Mouse (Mus musculus) lung, postnatal 10 days (tissue): ENCODE measurements around the gene Mboat2.

ENCODE experiments used
- DNase-seq: peaks from one replicate; pipeline ENCODE4 v3.0.0; 2021

Mboat2 gene

GRCm38 (mm10) chr12:24830766-24831152, at the start of gene Mboat2:
Gene Mboat2 (plus strand): TSS chr12:24830879.
- peak; percentile 66 for DNase-seq

- DNase-seq = no peak
Observed at GRCm38 (mm10) chr12:24783735-24784134, 46.9 kb upstream of the Mboat2 start.

- no peak for DNase-seq
Observed at GRCm38 (mm10) chr12:24785882-24786281, 44.8 kb upstream of the Mboat2 start.

GRCm38 (mm10) chr12:24786316-24786715, 44.4 kb upstream of the Mboat2 start:
- DNase-seq = peak; percentile 6

GRCm38 (mm10) chr12:24789659-24790058, 41.0 kb upstream of the Mboat2 start:
- DNase-seq = peak; percentile 9

GRCm38 (mm10) chr12:24811230-24811629, 19.4 kb upstream of the Mboat2 start:
- DNase-seq = no peak

- DNase-seq = no peak
Observed at GRCm38 (mm10) chr12:24811906-24812305, 18.8 kb upstream of the Mboat2 start.

GRCm38 (mm10) chr12:24822831-24823230, 7.8 kb upstream of the Mboat2 start:
- no peak for DNase-seq

GRCm38 (mm10) chr12:24823636-24824354, 6.9 kb upstream of the Mboat2 start:
- DNase-seq = no peak

GRCm38 (mm10) chr12:24830086-24830485, 593 bp upstream of the Mboat2 start:
- no peak for DNase-seq

GRCm38 (mm10) chr12:24831153-24831963, 679 bp downstream of the Mboat2 start:
- peak; percentile 93 for DNase-seq

- peak; percentile 30 for DNase-seq
Observed at GRCm38 (mm10) chr12:24831964-24832427, 1.3 kb downstream of the Mboat2 start.

GRCm38 (mm10) chr12:24832438-24832837, 1.8 kb downstream of the Mboat2 start:
- no peak for DNase-seq

- DNase-seq = no peak
Observed at GRCm38 (mm10) chr12:24837947-24838346, 7.3 kb downstream of the Mboat2 start.

- DNase-seq = peak; percentile 36
Observed at GRCm38 (mm10) chr12:24841115-24841879, 10.6 kb downstream of the Mboat2 start.

GRCm38 (mm10) chr12:24842299-24842910, 11.7 kb downstream of the Mboat2 start:
- DNase-seq = no peak

- no peak for DNase-seq
Observed at GRCm38 (mm10) chr12:24843395-24844072, 12.9 kb downstream of the Mboat2 start.

- no peak for DNase-seq
Observed at GRCm38 (mm10) chr12:24845344-24845743, 14.7 kb downstream of the Mboat2 start.

GRCm38 (mm10) chr12:24848107-24848506, 17.4 kb downstream of the Mboat2 start:
- DNase-seq = no peak

- no peak for DNase-seq
Observed at GRCm38 (mm10) chr12:24857354-24857753, 26.7 kb downstream of the Mboat2 start.

- DNase-seq = no peak
Observed at GRCm38 (mm10) chr12:24859357-24859756, 28.7 kb downstream of the Mboat2 start.

- no peak for DNase-seq
Observed at GRCm38 (mm10) chr12:24860436-24860835, 29.8 kb downstream of the Mboat2 start.
